Comparison of ENCODE assay signal across 10 mouse cellular contexts in the genomic region with DNA sequence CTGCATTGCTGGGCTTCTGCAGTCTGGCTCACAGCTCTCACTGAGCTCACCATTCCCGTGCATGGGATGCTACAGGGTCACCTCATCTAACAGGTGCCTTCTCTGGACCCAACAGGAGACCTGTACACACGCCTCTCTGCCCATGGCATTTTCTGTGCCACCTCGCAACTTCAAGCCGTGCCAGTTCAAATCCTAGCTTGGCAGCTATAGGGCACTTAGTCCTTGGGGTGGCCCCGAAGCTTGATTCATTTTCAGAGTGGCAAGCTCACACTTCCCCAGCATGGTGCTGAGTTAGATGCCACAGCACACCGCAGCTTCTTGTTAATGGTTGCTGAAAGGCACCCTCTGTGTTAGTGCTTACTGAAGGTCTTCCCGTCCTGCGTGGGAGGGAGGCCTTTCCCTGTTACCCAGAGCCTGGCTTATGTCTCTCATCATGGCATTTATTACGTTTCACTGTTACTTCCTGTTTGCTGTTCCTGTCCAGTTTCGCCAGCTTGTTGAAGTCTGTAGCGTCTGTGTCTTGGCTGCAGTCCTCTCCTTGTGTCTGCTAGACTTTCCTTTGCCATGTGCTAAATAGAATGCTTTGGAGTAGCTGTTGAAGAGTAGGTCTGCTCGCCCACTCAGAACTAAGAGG. TPM values are rescaled to one million over a fixed set of nuclear protein-coding genes. Genes with fewer than 3 reads are reported as not detected.
A peak's percentile ranks its signal among the peaks of the same experiment; 100 is the strongest.
DNase-seq lines count a peak whose midpoint lies in the region; ATAC-seq and TF ChIP-seq lines count a peak whose summit lies in the region.
"Had no signal": no experiment of that assay in that cellular context is flagged by ENCODE, and none has a peak within 500 bp of the region (broad histone marks: within the 10 kb centered on the region; RNA-seq: fewer than 3 reads in every experiment).

No protein-coding gene starts in this region.

- 0 out of 2 replicates have a peak overlapping the region, but pooled peaks have one; percentile 32 for H3K27ac ChIP-seq in midbrain, postnatal 0 days (ENCODE audit: low read depth, low read length)
- H3K27ac ChIP-seq in midbrain, embryonic 16.5 days (ENCODE audit: low read length): no peak overlapping the region
- H3K27ac ChIP-seq in liver, embryonic 16.5 days (ENCODE audit: low read length): 0 out of 2 replicates have a peak overlapping the region, but pooled peaks have one; percentile 30
- H3K27ac ChIP-seq in thymus, adult 2 months (ENCODE audit: control insufficient read depth, insufficient read depth, low read length): no peak overlapping the region
- no peak overlapping the region for H3K27ac ChIP-seq in hindbrain, embryonic 13.5 days
- H3K27ac ChIP-seq: neural tube, embryonic 13.5 days had no signal

- no peak for ATAC-seq in midbrain, postnatal 0 days (ENCODE audit: low FRiP score)
- ATAC-seq in midbrain, embryonic 16.5 days: no peak
- ATAC-seq in liver, embryonic 16.5 days (ENCODE audit: low read depth): no peak
- ATAC-seq in hindbrain, embryonic 13.5 days (ENCODE audit: low FRiP score): no peak
- ATAC-seq: activated CD4-positive, CD25-positive, alpha-beta regulatory T cell, adult 4 months had no signal

- no peaks in the 10 kb centered on the region for H3K36me3 ChIP-seq in midbrain, postnatal 0 days (ENCODE audit: insufficient read depth, low read length)
- no peaks in the 10 kb centered on the region for H3K36me3 ChIP-seq in midbrain, embryonic 16.5 days (ENCODE audit: control insufficient read depth, insufficient read depth, low read length)
- H3K36me3 ChIP-seq in liver, embryonic 16.5 days (ENCODE audit: control insufficient read depth, insufficient read depth): no peaks in the 10 kb centered on the region
- no peaks in the 10 kb centered on the region for H3K36me3 ChIP-seq in thymus, adult 2 months (ENCODE audit: control insufficient read depth, insufficient read depth, low read length)
- H3K36me3 ChIP-seq in hindbrain, embryonic 13.5 days: no peaks in the 10 kb centered on the region
- H3K36me3 ChIP-seq: neural tube, embryonic 13.5 days had no signal

- peak; percentile 48 to 51 for DNase-seq in cerebellum, postnatal 25 days
- no peak for DNase-seq in cerebellum, postnatal 4 days (ENCODE audit: low spot score in 2 of 2)
- DNase-seq in midbrain, postnatal 0 days (ENCODE audit: low spot score): no peak
- DNase-seq in frontal cortex, postnatal 36 days (ENCODE audit: low spot score in 2 of 2): no peak
- no peak for DNase-seq in thymus, adult 2 months

- H3K4me2 ChIP-seq in midbrain, postnatal 0 days (ENCODE audit: low read depth, low read length, poor library complexity, severe bottlenecking): no peak overlapping the region
- H3K4me2 ChIP-seq in midbrain, embryonic 16.5 days (ENCODE audit: low read length): no peak overlapping the region
- H3K4me2 ChIP-seq in liver, embryonic 16.5 days (ENCODE audit: low read depth, low read length): no peak overlapping the region
- no peak overlapping the region for H3K4me2 ChIP-seq in hindbrain, embryonic 13.5 days
- H3K4me2 ChIP-seq: neural tube, embryonic 13.5 days had no signal

- no peaks in the 10 kb centered on the region for H3K27me3 ChIP-seq in midbrain, postnatal 0 days (ENCODE audit: insufficient read depth, low read length)
- no peaks in the 10 kb centered on the region for H3K27me3 ChIP-seq in midbrain, embryonic 16.5 days (ENCODE audit: control insufficient read depth, insufficient read depth, low read depth, low read length)
- no peaks in the 10 kb centered on the region for H3K27me3 ChIP-seq in liver, embryonic 16.5 days (ENCODE audit: control insufficient read depth, insufficient read depth, low read depth, low read length)
- no peaks in the 10 kb centered on the region for H3K27me3 ChIP-seq in thymus, adult 2 months (ENCODE audit: control insufficient read depth, insufficient read depth, low read length)
- no peaks in the 10 kb centered on the region for H3K27me3 ChIP-seq in hindbrain, embryonic 13.5 days
- H3K27me3 ChIP-seq: neural tube, embryonic 13.5 days had no signal

- no peaks in the 10 kb centered on the region for H3K9me3 ChIP-seq in midbrain, postnatal 0 days (ENCODE audit: low read length)
- no peaks in the 10 kb centered on the region for H3K9me3 ChIP-seq in midbrain, embryonic 16.5 days (replicated peaks; ENCODE audit: control insufficient read depth, low read length, poor library complexity, severe bottlenecking)
- H3K9me3 ChIP-seq in liver, embryonic 16.5 days (replicated peaks; ENCODE audit: control insufficient read depth, low read length): no peaks in the 10 kb centered on the region
- H3K9me3 ChIP-seq in hindbrain, embryonic 13.5 days: no peaks in the 10 kb centered on the region
- H3K9me3 ChIP-seq: neural tube, embryonic 13.5 days had no signal

- no peaks in the 10 kb centered on the region for H3K4me1 ChIP-seq in midbrain, postnatal 0 days (ENCODE audit: insufficient read depth, low read length)
- H3K4me1 ChIP-seq in midbrain, embryonic 16.5 days (ENCODE audit: control insufficient read depth, insufficient read depth, low read length): peaks cover 3% of the 10 kb centered on the region
- H3K4me1 ChIP-seq in liver, embryonic 16.5 days (ENCODE audit: control insufficient read depth, low read depth, low read length): peaks cover 3% of the 10 kb centered on the region
- H3K4me1 ChIP-seq in thymus, adult 2 months (replicated peaks; ENCODE audit: control insufficient read depth, insufficient read depth, low read length): no peaks in the 10 kb centered on the region
- peaks cover 39% of the 10 kb centered on the region for H3K4me1 ChIP-seq in hindbrain, embryonic 13.5 days (replicated peaks)

- TF ChIP-seq CTCF in midbrain, postnatal 0 days (IDR thresholded peaks at IDR 0.05): no peak
- no peak for TF ChIP-seq CTCF in thymus, adult 2 months (IDR thresholded peaks at IDR 0.05; ENCODE audit: borderline replicate concordance, control insufficient read depth, extremely low read depth, insufficient read depth, low read length, poor library complexity)

- no peak for TF ChIP-seq POLR2A in thymus, adult 2 months (IDR thresholded peaks at IDR 0.05; ENCODE audit: control insufficient read depth, extremely low read depth, insufficient read depth, low read length, poor library complexity)

- WGBS in midbrain, postnatal 0 days: 75% methylated on average over 12 of the region's 12 CpGs
- 85% methylated on average over 12 of the region's 12 CpGs for WGBS in midbrain, embryonic 16.5 days
- WGBS in liver, embryonic 16.5 days (ENCODE audit: insufficient replicate concordance): 49% methylated on average over 12 of the region's 12 CpGs
- WGBS in thymus, adult 2 months: 90% methylated on average over 12 of the region's 12 CpGs
- 90% methylated on average over 12 of the region's 12 CpGs for WGBS in hindbrain, embryonic 13.5 days

- no peak overlapping the region for H3K9ac ChIP-seq in midbrain, postnatal 0 days (replicated peaks; ENCODE audit: low read length, poor library complexity, severe bottlenecking)
- no peak overlapping the region for H3K9ac ChIP-seq in midbrain, embryonic 16.5 days (ENCODE audit: low read depth, low read length)
- H3K9ac ChIP-seq in liver, embryonic 16.5 days (ENCODE audit: low read depth, low read length): no peak overlapping the region
- H3K9ac ChIP-seq in hindbrain, embryonic 13.5 days: no peak overlapping the region
- H3K9ac ChIP-seq: neural tube, embryonic 13.5 days had no signal

- H3K4me3 ChIP-seq in midbrain, postnatal 0 days (ENCODE audit: low read depth, low read length): no peak overlapping the region
- H3K4me3 ChIP-seq in midbrain, embryonic 16.5 days (ENCODE audit: low read depth, low read length): no peak overlapping the region
- no peak overlapping the region for H3K4me3 ChIP-seq in liver, embryonic 16.5 days (ENCODE audit: low read depth, low read length)
- no peak overlapping the region for H3K4me3 ChIP-seq in thymus, adult 2 months (ENCODE audit: control insufficient read depth, insufficient read depth, low read length)
- no peak overlapping the region for H3K4me3 ChIP-seq in hindbrain, embryonic 13.5 days
- H3K4me3 ChIP-seq: neural tube, embryonic 13.5 days had no signal

RNA-seq across cellular contexts. Expression of a gene that starts 28.6 kb away (rescaled TPM):
- total RNA-seq in midbrain, postnatal 0 days (2014; rRNA removed): 18.1 and 21.0 TPM in 2 replicates
- polyA plus RNA-seq in midbrain, postnatal 0 days (2015; fragmentation: Nextera tagmentation; extraction: Ambion mirVana): 49.7 and 59.9 TPM in 2 replicates
- 57.8 and 71.9 TPM in 2 replicates for polyA plus RNA-seq in midbrain, embryonic 16.5 days (2015; fragmentation: Nextera tagmentation; extraction: Ambion mirVana)
- 20.6 and 21.3 TPM in 2 replicates for polyA plus RNA-seq in liver, embryonic 16.5 days (2015; fragmentation: Nextera tagmentation; extraction: Ambion mirVana)
- 12.5 and 13.6 TPM in 2 replicates for polyA plus RNA-seq in thymus, adult 2 months (2012; rRNA removed)
- polyA plus RNA-seq in hindbrain, embryonic 13.5 days (2015; fragmentation: Nextera tagmentation; extraction: Ambion mirVana): 68.4 and 76.1 TPM in 2 replicates

RNA-seq across cellular contexts. Expression of a gene that starts 29.1 kb away (rescaled TPM):
- total RNA-seq in midbrain, postnatal 0 days (2014; rRNA removed): 109 and 112 TPM in 2 replicates
- 44.1 and 45.9 TPM in 2 replicates for polyA plus RNA-seq in midbrain, postnatal 0 days (2015; fragmentation: Nextera tagmentation; extraction: Ambion mirVana)
- 56.2 and 66.9 TPM in 2 replicates for polyA plus RNA-seq in midbrain, embryonic 16.5 days (2015; fragmentation: Nextera tagmentation; extraction: Ambion mirVana)
- polyA plus RNA-seq in liver, embryonic 16.5 days (2015; fragmentation: Nextera tagmentation; extraction: Ambion mirVana): 3.7 and 4.4 TPM in 2 replicates
- 103 and 109 TPM in 2 replicates for polyA plus RNA-seq in thymus, adult 2 months (2012; rRNA removed)
- 58.6 and 75.2 TPM in 2 replicates for polyA plus RNA-seq in hindbrain, embryonic 13.5 days (2015; fragmentation: Nextera tagmentation; extraction: Ambion mirVana)

Comparison
In these comparisons a context has a peak if more than half of its experiments do, and no peak if none do; other contexts are left out.
1. DNase-seq: peak in cerebellum, postnatal 25 days (2 of 2); none in cerebellum, postnatal 4 days (0 of 2), midbrain, postnatal 0 days (single experiment), frontal cortex, postnatal 36 days (0 of 2) and thymus, adult 2 months (single experiment).
2. H3K27ac ChIP-seq: peak in midbrain, postnatal 0 days (single experiment) and liver, embryonic 16.5 days (single experiment); none in midbrain, embryonic 16.5 days (single experiment), thymus, adult 2 months (single experiment) and hindbrain, embryonic 13.5 days (single experiment).